Mouse (Mus musculus): ENCODE results near the gene Catsperz.

Gene Catsperz

GRCm38 (mm10) chr19:6924461-6925306 lies 496 bp downstream of the Catsperz start:
- DNase-seq (ENCODE audit: low spot score) = peak; percentile 63

- DNase-seq (ENCODE audit: low spot score) = no peak
Measured at GRCm38 (mm10) chr19:6922901-6923735, 2.1 kb downstream of the Catsperz start.

DNA sequence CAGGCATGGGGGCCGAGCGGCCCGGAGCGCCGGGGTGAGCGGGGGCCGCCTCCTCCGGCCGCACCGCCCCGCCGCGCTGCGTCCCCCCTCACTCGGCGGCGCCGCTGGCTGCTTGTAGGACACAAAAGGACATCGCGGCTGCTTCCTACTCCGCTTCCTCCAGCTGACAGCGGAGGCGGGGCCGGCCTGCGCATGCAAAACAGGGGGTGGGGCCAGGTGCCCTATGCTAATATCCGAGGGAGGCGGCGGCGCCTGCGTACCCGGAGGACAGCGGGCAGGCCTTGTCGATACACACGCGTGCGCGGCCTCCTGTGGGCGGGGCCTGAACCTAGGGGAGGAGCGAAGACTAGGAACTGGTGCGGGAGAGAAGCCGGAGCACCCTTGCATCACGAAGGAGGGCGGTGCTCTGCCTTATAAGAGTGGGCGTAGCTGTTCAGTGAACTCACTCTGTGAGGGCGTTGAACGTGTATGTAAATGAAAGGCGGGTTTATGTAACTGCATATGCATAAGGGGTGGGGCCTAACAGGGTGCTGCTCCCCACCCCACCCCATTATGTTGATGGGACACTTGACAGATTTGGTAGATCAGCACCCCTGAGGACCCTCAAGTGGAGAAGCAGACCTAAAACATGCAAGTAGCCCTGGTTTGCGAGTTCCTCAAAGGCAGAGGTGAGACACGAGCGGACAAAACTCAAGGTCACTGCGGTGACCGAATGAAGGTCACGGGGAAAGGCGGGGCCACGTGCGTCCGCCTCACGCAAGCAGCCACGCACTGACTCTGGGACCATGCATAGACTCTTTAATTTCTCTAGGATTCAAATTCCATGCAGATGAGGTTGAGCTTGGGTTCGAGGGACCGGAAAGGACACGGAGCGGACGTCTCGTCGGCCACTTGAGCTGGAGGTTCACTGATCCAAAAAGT lies 3.3 kb downstream of the Catsperz start, which contains the start of gene Esrra:
Esrra (minus strand) TSS at position 167 of the 921 bp plus-strand sequence.
- peak; percentile 98 for DNase-seq (ENCODE audit: low spot score)

DNA sequence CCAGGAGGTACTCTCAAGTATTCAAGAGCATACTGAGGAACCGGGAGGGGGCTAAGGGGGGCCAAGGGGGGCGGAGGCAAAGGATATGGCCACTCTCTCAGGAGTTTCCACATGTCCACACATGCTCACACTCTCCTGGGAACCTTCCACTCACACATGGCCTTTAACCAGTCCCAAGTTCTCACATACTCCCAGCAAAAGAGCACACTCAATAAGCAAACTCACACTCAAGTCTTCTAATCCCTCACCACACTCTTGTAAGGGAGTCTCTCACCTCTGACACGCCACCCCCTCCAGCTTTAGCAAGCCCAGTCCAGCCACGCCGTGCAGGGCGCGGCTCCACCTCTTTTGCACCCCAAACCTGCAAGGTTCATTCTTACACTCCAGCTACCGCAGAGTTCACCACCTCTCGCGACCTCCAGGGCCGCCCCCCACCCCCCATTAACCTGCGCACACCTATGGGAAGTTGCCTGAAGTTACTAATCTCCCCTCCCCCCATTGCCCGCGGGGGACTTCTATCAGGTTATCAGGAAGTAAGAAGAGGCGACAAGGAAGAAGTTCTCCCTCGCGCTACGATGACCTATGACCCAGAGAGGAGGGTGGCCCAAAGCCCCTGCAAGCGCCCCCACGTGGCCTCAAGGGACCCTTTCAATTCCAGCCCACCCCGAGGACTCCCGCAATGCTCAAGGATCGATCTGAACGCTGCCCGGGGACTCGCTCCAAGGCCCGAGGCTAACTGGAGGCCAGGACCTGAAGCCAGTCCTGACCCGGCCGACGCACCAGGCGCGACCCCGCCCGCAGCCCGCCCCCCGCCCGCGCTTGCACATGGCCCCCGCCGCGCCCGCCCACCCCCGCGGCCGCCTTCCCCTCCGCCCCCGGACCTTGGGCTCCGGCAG lies 4.2 kb downstream of the Catsperz start:
- peak; percentile 40 for DNase-seq (ENCODE audit: low spot score)

DNA sequence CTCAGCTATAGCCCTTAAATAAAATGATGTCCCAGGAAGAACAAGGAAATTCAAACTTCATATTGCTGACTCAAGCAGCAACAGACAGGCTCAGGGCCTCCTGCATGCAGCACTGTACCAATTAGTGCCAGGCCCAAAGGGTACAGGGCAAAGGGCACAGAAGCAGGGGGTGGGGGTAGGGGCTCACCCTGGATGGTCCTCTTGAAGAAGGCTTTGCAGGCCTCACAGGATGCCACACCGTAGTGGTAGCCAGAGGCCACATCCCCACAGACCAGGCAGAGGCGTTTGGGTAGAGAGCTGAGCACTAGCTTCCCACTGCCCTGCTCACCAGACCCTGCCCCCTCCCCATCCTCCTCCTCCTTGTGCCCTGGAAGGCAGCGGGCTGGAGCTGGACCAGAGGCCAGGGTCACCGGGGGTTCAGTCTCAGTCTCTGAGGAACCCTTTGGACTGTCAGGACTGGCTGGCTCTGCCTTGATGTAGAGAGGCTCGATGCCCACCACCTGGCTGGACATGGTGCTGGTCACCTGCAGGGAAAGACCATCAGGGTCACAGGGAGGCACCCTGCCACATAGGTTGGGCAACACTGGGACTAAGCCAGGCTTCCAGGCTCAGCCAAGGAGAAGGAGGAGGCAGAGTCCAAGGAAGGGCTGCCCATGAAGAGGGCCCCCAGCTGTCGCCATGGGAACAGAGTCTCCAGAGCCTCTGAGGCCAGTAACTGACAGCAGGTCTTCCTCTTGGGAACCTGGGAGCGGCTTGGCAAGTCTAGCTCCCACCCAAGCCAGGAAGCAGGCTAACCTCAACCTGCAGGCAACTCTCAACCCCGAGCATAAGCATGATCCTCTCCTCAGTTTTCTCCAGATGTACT lies 5.1 kb downstream of the Catsperz start:
- peak; percentile 77 for DNase-seq (ENCODE audit: low spot score)

DNA sequence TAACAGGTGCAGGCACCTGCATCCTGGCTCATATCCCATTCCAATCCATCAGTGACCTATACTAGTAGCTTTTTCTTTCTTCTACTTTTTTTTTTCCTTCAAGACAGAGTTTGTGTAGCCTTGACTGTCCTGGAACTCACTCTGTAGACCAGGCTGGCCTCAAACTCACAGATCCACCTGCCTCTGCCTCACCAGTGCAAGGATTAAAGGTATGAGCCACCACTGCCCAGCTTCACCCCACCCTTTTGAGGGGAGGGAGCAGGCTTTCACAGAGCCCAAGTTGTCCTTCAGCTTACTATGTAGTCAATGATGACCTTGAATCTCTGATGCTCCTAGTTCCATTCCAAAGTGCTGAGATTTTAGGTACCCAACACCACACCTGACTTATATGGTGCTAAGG lies 5.7 kb downstream of the Catsperz start:
- no peak for DNase-seq (ENCODE audit: low spot score)

DNA sequence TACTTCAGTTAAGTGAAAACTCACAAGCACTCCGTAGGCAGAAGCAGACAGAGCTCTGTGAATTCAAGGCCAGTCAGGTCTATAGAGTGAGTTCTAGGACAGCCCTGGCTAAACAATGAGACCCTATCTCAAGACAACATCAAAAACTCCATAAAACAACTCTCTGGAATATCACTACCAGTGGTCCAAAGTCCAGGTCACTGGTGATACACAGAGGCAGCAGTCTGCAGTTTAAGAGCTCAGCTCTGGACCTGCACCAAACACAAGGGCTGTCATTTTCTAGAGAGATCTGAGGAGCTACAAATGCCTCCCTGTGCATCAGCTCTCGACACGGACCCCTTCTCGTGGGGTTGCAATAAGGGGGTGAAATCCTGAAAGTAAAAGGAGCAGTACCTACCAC lies 6.9 kb downstream of the Catsperz start:
- DNase-seq (ENCODE audit: low spot score) = no peak

GRCm38 (mm10) chr19:6916496-6916895 lies 8.7 kb downstream of the Catsperz start:
- no peak for DNase-seq (ENCODE audit: low spot score)

DNA sequence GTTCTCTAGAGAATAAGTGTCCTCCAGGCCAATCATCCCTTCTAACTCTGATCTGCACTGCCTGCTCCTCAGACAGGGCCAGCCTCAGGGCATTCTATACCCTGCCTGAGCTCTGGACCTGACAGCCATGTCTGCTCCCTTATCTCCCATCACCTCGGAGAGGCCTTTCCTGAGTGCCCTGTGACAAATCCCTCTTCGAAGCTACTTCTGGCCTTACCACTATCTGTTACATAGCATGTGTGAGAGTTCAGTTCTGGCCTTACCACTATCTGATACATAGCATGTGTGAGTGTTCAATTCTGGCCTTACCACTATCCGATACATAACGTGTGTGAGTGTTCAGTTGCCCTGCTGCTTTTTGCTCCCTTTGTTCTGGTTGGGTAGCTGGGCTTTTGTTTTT lies 9.9 kb downstream of the Catsperz start:
- no peak for DNase-seq (ENCODE audit: low spot score)

DNA sequence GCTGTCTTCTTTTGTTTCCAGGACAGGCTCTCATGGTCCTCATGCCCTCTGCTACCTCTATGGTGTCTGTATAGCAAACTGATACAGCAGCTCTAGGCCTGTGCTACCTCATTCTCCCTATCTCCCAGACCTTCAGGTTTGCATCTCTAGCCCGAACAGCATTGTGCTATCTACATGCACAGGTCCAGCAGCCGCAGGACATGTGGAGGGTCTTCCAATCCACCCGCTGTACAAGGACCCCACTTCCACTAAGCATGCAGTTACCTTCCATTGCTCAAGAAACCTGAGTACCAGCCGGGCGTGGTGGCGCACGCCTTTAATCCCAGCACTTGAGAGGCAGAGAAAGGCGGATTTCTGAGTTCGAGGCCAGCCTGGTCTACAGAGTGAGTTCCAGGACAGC lies 10.6 kb downstream of the Catsperz start:
- no peak for DNase-seq (ENCODE audit: low spot score)

- DNase-seq (ENCODE audit: low spot score) = no peak
Measured at GRCm38 (mm10) chr19:6913991-6914390, 11.2 kb downstream of the Catsperz start.

DNA sequence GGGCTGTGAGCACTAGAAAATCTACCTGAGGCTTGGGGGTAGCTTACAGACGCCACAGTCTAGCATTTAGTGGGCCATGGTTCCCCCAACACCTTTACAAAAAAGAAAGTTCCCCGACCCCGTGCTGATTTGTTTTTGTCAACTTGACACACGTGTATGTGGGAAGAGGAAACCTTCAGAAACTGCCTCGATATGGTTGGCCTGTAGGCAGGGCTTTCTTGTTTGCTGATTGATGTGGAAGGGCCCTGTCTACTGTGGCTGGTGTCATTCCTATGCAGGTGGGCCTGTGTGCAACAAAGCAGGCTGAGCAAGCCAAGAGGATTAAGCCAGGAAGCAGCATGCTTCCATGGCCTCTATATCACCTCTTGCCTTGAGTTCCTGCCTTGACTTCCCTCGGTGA lies 12.1 kb downstream of the Catsperz start:
- no peak for DNase-seq (ENCODE audit: low spot score)

- no peak for DNase-seq (ENCODE audit: low spot score)
Measured at GRCm38 (mm10) chr19:6912205-6912970, 12.8 kb downstream of the Catsperz start.

DNA sequence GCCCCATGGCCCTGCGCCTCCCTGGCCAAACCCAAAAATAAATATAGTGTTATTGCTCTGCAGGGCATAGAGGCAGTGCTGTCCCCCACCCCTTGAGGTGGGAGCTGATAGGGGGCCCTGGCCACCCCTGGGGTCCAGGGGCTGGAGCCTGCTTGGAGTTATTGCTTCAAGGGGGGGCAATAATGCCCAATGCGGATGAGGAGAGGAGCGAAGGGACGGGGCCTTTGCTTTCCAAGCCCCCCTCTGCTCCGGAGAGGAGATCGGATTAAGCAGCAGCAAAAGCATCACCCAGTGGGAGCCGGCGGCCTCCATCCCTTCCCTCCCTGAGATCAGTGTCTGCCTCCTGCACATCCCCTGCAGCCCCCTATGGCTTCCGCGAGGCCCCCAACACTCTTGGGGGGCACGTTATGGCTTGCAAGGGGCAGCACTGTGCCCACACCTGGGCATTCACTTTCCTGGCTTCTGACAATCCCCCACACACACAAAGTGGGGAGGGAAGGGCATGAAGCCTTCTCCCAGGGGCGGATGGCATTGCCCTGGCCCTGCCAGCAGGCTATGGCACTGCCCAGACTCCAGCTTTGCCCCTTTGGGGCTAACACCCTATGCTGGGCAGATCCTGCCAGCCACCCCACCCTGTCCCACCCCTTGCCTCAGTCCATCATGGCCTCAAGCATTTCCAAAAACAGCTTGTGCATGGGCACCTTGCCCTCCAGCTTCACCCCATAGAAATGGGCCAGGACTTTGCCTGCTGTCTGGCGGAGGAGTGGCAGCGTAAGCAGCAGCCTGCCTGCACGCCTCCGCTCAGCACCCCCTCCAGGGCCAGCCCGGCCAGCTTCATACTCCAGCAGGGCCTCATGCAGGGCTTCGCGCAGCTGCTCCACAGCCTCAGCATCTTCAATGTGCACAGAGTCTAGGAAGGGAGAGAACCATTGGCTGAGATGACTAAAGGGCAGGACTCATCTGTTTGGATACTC lies 13.8 kb downstream of the Catsperz start:
- no peak for DNase-seq (ENCODE audit: low spot score)

DNA sequence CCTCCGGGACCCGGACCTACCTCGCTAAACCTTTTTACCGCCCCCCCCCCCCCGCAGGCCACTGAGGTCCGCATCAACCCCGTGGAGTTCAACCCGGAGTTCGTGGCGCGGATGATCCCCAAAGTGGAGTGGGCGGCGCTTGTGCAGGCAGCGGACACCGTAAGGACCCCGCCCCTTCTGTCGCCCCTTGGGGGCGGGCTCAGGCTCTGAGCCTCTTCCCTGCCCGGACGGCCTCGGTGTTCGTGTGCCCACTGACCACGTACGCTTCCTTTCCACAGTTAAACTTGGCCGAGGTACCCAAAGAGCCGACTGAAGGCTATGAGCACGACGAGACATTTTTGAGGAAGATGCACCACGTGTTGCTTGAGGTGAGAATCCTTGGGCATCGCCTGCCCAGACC lies 14.9 kb downstream of the Catsperz start:
- DNase-seq (ENCODE audit: low spot score) = peak; percentile 43

DNA sequence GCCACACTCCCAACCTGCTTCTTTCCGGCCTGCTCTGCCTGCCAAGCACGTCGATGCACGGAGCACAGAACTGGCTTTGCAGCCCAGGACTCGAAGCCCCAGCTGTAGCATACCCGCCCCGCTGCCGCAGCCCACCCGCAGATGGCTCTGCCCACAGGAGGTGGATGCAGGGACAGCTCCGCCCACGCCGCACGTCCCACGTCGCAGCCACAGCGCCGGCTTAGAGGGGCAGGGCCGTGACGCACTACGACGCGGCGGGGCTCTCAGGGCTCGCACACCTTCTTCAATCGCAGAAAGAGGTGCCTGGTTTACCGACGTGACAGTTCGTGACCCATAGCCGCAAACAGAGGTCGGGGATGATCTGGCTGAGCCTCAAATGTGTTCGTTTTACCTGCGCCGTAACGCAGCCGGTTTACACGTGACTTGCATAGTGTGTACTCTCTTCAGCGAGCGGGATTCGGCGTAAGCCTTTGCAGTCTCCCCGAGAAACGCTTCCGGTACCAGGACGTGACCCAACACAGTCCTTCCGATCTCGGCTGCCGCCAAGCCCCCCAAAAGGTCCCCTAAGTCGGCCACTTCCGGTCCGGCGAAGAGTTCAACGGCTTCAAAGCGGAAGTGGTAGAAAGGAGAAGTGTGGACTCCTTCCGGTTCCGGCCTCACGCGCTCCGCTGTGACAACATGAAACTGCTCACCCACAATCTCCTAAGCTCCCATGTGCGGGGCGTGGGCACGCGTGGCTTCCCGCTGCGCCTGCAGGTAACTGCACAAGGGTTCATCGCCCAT lies 15.5 kb downstream of the Catsperz start, which contains the start of the genes Trmt112 and Prdx5:
Trmt112 (plus strand) TSS at position 192 of the 783 bp plus-strand sequence.
Prdx5 (minus strand) TSS at position 600 of the 783 bp plus-strand sequence.
- peak; percentile 86 for DNase-seq (ENCODE audit: low spot score)

- DNase-seq (ENCODE audit: low spot score) = no peak
Measured at GRCm38 (mm10) chr19:6909021-6909420, 16.2 kb downstream of the Catsperz start.

Data from MN1 (cell line).